ENCODE assay signal across 8 mouse cellular contexts in the genomic region with DNA sequence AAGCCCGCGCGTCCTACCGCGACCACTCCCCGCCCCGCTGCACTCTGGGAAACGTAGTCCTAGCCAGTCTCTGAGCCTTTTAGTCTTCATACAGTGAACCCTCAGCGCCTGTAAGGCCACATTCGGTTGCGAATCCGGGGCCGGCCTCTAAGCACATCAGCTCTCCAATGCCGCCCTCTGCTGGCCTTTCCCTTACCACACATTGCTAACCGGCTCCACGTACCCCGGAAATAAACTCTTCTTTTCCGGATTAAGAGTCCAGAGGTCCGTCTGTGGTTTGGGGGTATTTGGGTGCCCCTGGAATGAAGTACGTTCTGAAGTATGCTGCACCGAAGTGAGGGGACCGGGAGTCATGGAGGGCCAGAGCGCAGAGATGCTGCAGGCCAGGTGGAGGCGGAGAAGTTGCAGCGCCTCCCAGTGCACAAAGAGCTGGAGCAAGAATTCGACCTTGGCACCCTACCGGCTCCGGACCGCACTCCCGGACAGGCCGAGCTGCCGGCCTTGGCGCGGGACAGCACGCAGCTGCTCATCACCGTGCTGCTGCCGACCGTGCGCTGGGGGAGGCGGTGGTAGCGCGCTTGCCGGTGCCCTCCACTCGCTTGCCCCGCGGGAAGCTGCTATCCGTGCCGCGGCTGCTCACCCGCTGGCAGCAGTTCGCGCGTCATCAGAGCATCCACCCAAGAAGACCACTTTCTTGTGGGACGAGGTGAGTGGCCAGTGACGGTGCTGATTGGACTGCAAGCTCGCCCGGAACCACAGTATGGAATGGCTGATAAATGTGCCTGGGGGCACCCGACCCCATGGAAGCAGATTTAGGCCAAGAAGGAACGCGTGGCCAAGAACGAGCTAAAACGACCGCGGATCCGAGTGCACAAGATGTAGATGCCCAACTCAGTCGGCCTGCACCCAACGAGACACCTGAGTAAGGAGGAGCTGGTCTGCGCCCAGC.
DNase-seq lines count a peak whose midpoint lies in the region; ATAC-seq and TF ChIP-seq lines count a peak whose summit lies in the region.

No protein-coding gene starts in this region.

- peak overlapping the region; percentile 74 for H3K9ac ChIP-seq in heart, embryonic 15.5 days
- peak overlapping the region; percentile 84 for H3K9ac ChIP-seq in liver, embryonic 14.5 days (replicated peaks)
- peak overlapping the region; percentile 86 for H3K9ac ChIP-seq in neural tube, embryonic 11.5 days (ENCODE audit: low read length)
- peak overlapping the region; percentile 83 for H3K9ac ChIP-seq in stomach, postnatal 0 days (ENCODE audit: low read length)

- peak overlapping the region; percentile 92 for H3K27ac ChIP-seq in forebrain, embryonic 10.5 days
- peak overlapping the region; percentile 86 for H3K27ac ChIP-seq in heart, embryonic 15.5 days
- H3K27ac ChIP-seq in liver, embryonic 14.5 days: no peak overlapping the region
- peak overlapping the region; percentile 60; the same call in 1 of the 2 replicates for H3K27ac ChIP-seq in neural tube, embryonic 11.5 days (ENCODE audit: low read depth, low read length)
- H3K27ac ChIP-seq in stomach, postnatal 0 days (replicated peaks): peak overlapping the region; percentile 83

- H3K4me2 ChIP-seq in heart, embryonic 15.5 days: peak overlapping the region; percentile 87
- peak overlapping the region; percentile 91 for H3K4me2 ChIP-seq in liver, embryonic 14.5 days (ENCODE audit: low read depth)
- peak overlapping the region; percentile 80 for H3K4me2 ChIP-seq in neural tube, embryonic 11.5 days (ENCODE audit: low read depth)
- H3K4me2 ChIP-seq in stomach, postnatal 0 days (replicated peaks; ENCODE audit: low read depth): peak overlapping the region; percentile 90

- under 1% methylated on average over 68 of the region's 68 CpGs for WGBS in forebrain, embryonic 10.5 days
- under 1% methylated on average over 68 of the region's 68 CpGs for WGBS in heart, embryonic 15.5 days
- WGBS in liver, embryonic 14.5 days (ENCODE audit: insufficient replicate concordance): under 1% methylated on average over 68 of the region's 68 CpGs
- WGBS in neural tube, embryonic 11.5 days: under 1% methylated on average over 68 of the region's 68 CpGs
- WGBS in stomach, postnatal 0 days: under 1% methylated on average over 67 of the region's 68 CpGs

- peak; percentile 82 to 90 for DNase-seq in CD8-positive naive resting alpha-beta T cell, adult 2 months (ENCODE audit: low read depth in 2 of 2, low spot score in 2 of 2)
- peak; percentile 84 for DNase-seq in c-Kit-positive CD71-negative TER-119-negative erythroid progenitor cells, embryonic 14.5 days (ENCODE audit: low read depth)
- DNase-seq in forebrain, embryonic 10.5 days (ENCODE audit: extremely low spot score, low spot score): peak; percentile 95
- peak; percentile 97 to 98 for DNase-seq in kidney, postnatal 25 days
- DNase-seq in liver, embryonic 14.5 days (ENCODE audit: low read depth in 3 of 3, low spot score in 3 of 3): peak; percentile 81 to 84 (median 83)
- peak; percentile 94 for DNase-seq in neural tube, embryonic 11.5 days (ENCODE audit: low spot score)
- DNase-seq in stomach, postnatal 0 days (ENCODE audit: low spot score): peak; percentile 94

- TF ChIP-seq CTCF in liver, embryonic 14.5 days (IDR thresholded peaks at IDR 0.05; ENCODE audit: low read depth): peak; percentile 93
- TF ChIP-seq CTCF in stomach, postnatal 0 days (IDR thresholded peaks at IDR 0.05; ENCODE audit: low read depth): peak; percentile 94

- H3K36me3 ChIP-seq in forebrain, embryonic 10.5 days (replicated peaks): peaks cover 32% of the 10 kb centered on the region
- H3K36me3 ChIP-seq in heart, embryonic 15.5 days: peaks cover 8% of the 10 kb centered on the region; the same call in 1 of the 2 replicates
- H3K36me3 ChIP-seq in liver, embryonic 14.5 days (replicated peaks; ENCODE audit: control insufficient read depth, insufficient read depth, low read depth): no peaks in the 10 kb centered on the region
- H3K36me3 ChIP-seq in neural tube, embryonic 11.5 days (ENCODE audit: control insufficient read depth, insufficient read depth, low read length): no peaks in the 10 kb centered on the region
- H3K36me3 ChIP-seq in stomach, postnatal 0 days (ENCODE audit: control insufficient read depth, insufficient read depth, low read length): no peaks in the 10 kb centered on the region

- peak; percentile 99 for ATAC-seq in heart, embryonic 15.5 days (replicated peaks; ENCODE audit: insufficient number of reproducible peaks, insufficient read depth, low FRiP score, low read depth)
- peak; percentile 96 for ATAC-seq in liver, embryonic 14.5 days (ENCODE audit: insufficient read depth)
- ATAC-seq in neural tube, embryonic 11.5 days (ENCODE audit: insufficient read depth, low FRiP score, low TSS enrichment): peak; percentile 99
- peak; percentile 98 for ATAC-seq in stomach, postnatal 0 days (ENCODE audit: low FRiP score, low TSS enrichment)

- TF ChIP-seq EP300 in liver, embryonic 14.5 days (IDR thresholded peaks at IDR 0.05; ENCODE audit: low read depth): no peak
- TF ChIP-seq EP300 in stomach, postnatal 0 days (optimal IDR thresholded peaks at IDR 0.05): no peak

- H3K9me3 ChIP-seq in forebrain, embryonic 10.5 days: peaks cover 16% of the 10 kb centered on the region; the same call in 1 of the 2 replicates
- no peaks in the 10 kb centered on the region for H3K9me3 ChIP-seq in heart, embryonic 15.5 days (replicated peaks)
- H3K9me3 ChIP-seq in liver, embryonic 14.5 days (ENCODE audit: control insufficient read depth, low read length): no peaks in the 10 kb centered on the region
- H3K9me3 ChIP-seq in neural tube, embryonic 11.5 days (ENCODE audit: control insufficient read depth, low read length): no peaks in the 10 kb centered on the region
- H3K9me3 ChIP-seq in stomach, postnatal 0 days (ENCODE audit: control insufficient read depth, low read length): no peaks in the 10 kb centered on the region

- H3K4me1 ChIP-seq in forebrain, embryonic 10.5 days: peaks cover 26% of the 10 kb centered on the region
- H3K4me1 ChIP-seq in heart, embryonic 15.5 days (replicated peaks): peaks cover 21% of the 10 kb centered on the region
- H3K4me1 ChIP-seq in liver, embryonic 14.5 days (replicated peaks; ENCODE audit: control insufficient read depth in 2 of 2, insufficient read depth in 2 of 2, low read length in 1 of 2): peaks cover 0 to 11% of the 10 kb centered on the region in 2 experiments; a peak in 2 of 4 replicates
- peaks cover 3% of the 10 kb centered on the region for H3K4me1 ChIP-seq in neural tube, embryonic 11.5 days (ENCODE audit: control insufficient read depth, insufficient read depth, low read length)
- no peaks in the 10 kb centered on the region for H3K4me1 ChIP-seq in stomach, postnatal 0 days (replicated peaks; ENCODE audit: control insufficient read depth, insufficient read depth)

- H3K4me3 ChIP-seq in forebrain, embryonic 10.5 days: peak overlapping the region; percentile 94
- H3K4me3 ChIP-seq in heart, embryonic 15.5 days: peak overlapping the region; percentile 76
- peak overlapping the region; percentile 84 to 86 for H3K4me3 ChIP-seq in liver, embryonic 14.5 days (ENCODE audit: insufficient read depth in 1 of 2, low read depth in 2 of 2, low read length in 2 of 2)
- peak overlapping the region; percentile 85 for H3K4me3 ChIP-seq in neural tube, embryonic 11.5 days (ENCODE audit: low read depth, low read length)
- H3K4me3 ChIP-seq in stomach, postnatal 0 days (ENCODE audit: low read depth, low read length): peak overlapping the region; percentile 82

- no peaks in the 10 kb centered on the region for H3K27me3 ChIP-seq in forebrain, embryonic 10.5 days (ENCODE audit: poor library complexity, severe bottlenecking)
- H3K27me3 ChIP-seq in heart, embryonic 15.5 days: no peaks in the 10 kb centered on the region
- no peaks in the 10 kb centered on the region for H3K27me3 ChIP-seq in liver, embryonic 14.5 days (ENCODE audit: control insufficient read depth, insufficient read depth, low read length)
- no peaks in the 10 kb centered on the region for H3K27me3 ChIP-seq in neural tube, embryonic 11.5 days (ENCODE audit: control insufficient read depth, insufficient read depth, low read length)
- H3K27me3 ChIP-seq in stomach, postnatal 0 days (ENCODE audit: control insufficient read depth, insufficient read depth, low read length): no peaks in the 10 kb centered on the region
